21 mouse cellular contexts compared by ENCODE assay signal in genomic region chr5:76816748-76817147, GRCm38 (mm10).
DNase-seq lines count a peak whose midpoint lies in the region; ATAC-seq lines count a peak whose summit lies in the region.
"Had no signal": no experiment of that assay in that cellular context is flagged by ENCODE, and none has a peak within 500 bp of the region (broad histone marks: within the 10 kb centered on the region; RNA-seq: fewer than 3 reads in every experiment).

No protein-coding gene starts in this region.

- 84% methylated on average over 5 of the region's 5 CpGs for WGBS in kidney, embryonic 15.5 days
- 64% methylated on average over 5 of the region's 5 CpGs for WGBS in intestine, embryonic 14.5 days
- 57% methylated on average over 5 of the region's 5 CpGs for WGBS in intestine, embryonic 16.5 days
- WGBS in stomach, embryonic 15.5 days = 71% methylated on average over 5 of the region's 5 CpGs

- H3K27ac ChIP-seq in kidney, embryonic 15.5 days = no peak overlapping the region
- H3K27ac ChIP-seq in intestine, embryonic 14.5 days (ENCODE audit: low read depth) = peak overlapping the region; percentile 65; the same call in 1 of the 2 replicates
- peak overlapping the region; percentile 87 for H3K27ac ChIP-seq in intestine, embryonic 16.5 days (ENCODE audit: low read length)
- peak overlapping the region; percentile 7; the same call in 1 of the 2 replicates for H3K27ac ChIP-seq in stomach, embryonic 15.5 days
- H3K27ac ChIP-seq: liver, embryonic 13.5 days; midbrain, embryonic 15.5 days had no signal

- no peaks in the 10 kb centered on the region for H3K36me3 ChIP-seq in kidney, embryonic 15.5 days
- H3K36me3 ChIP-seq in intestine, embryonic 14.5 days (ENCODE audit: control insufficient read depth, insufficient read depth, low read length) = no peaks in the 10 kb centered on the region
- no peaks in the 10 kb centered on the region for H3K36me3 ChIP-seq in intestine, embryonic 16.5 days (ENCODE audit: control insufficient read depth, insufficient read depth, low read length)
- no peaks in the 10 kb centered on the region for H3K36me3 ChIP-seq in stomach, embryonic 15.5 days
- H3K36me3 ChIP-seq: liver, embryonic 13.5 days; midbrain, embryonic 15.5 days had no signal

- peaks cover 20% of the 10 kb centered on the region for H3K4me1 ChIP-seq in kidney, embryonic 15.5 days
- H3K4me1 ChIP-seq in intestine, embryonic 14.5 days (replicated peaks; ENCODE audit: control insufficient read depth, insufficient read depth, low read length) = no peaks in the 10 kb centered on the region
- H3K4me1 ChIP-seq in intestine, embryonic 16.5 days (ENCODE audit: control insufficient read depth, insufficient read depth, low read length) = no peaks in the 10 kb centered on the region
- no peaks in the 10 kb centered on the region for H3K4me1 ChIP-seq in stomach, embryonic 15.5 days
- H3K4me1 ChIP-seq: liver, embryonic 13.5 days had no signal

- no peaks in the 10 kb centered on the region for H3K27me3 ChIP-seq in kidney, embryonic 15.5 days
- H3K27me3 ChIP-seq in intestine, embryonic 14.5 days (replicated peaks; ENCODE audit: control insufficient read depth, insufficient read depth, low read length) = no peaks in the 10 kb centered on the region
- no peaks in the 10 kb centered on the region for H3K27me3 ChIP-seq in intestine, embryonic 16.5 days (replicated peaks; ENCODE audit: control insufficient read depth, insufficient read depth, low read length)
- H3K27me3 ChIP-seq in stomach, embryonic 15.5 days (replicated peaks) = no peaks in the 10 kb centered on the region
- H3K27me3 ChIP-seq: liver, embryonic 13.5 days; midbrain, embryonic 15.5 days; neural tube, embryonic 13.5 days had no signal

- DNase-seq in kidney, adult 18-20 months = peak; percentile 3
- no peak for DNase-seq in intestine, embryonic 14.5 days (ENCODE audit: low spot score)
- DNase-seq in heart, adult 11 months = no peak
- DNase-seq: adrenal gland, postnatal 10 days; cerebellum, adult 2 months; cerebellum, postnatal 25 days; gastrocnemius, postnatal 10 days; liver, embryonic 13.5 days; lung, embryonic 14.5 days; thymus, adult 2 months; thymus, postnatal 4 days had no signal

- no peak for ATAC-seq in kidney, embryonic 15.5 days (replicated peaks; ENCODE audit: low FRiP score)
- no peak for ATAC-seq in intestine, embryonic 14.5 days (replicated peaks; ENCODE audit: low FRiP score, low TSS enrichment, low read depth)
- ATAC-seq in intestine, embryonic 16.5 days = peak; percentile 70
- no peak for ATAC-seq in stomach, embryonic 15.5 days (ENCODE audit: insufficient read depth, low FRiP score, low read depth)
- no peak for ATAC-seq in megakaryocyte progenitor cell, adult 5-6 weeks (replicated peaks; ENCODE audit: poor library complexity)
- ATAC-seq: activated CD4-positive, CD25-positive, alpha-beta regulatory T cell, adult 4 months; forebrain, embryonic 14.5 days had no signal

- H3K9me3 ChIP-seq in kidney, embryonic 15.5 days (replicated peaks) = no peaks in the 10 kb centered on the region
- H3K9me3 ChIP-seq in intestine, embryonic 14.5 days (ENCODE audit: control insufficient read depth, low read length) = no peaks in the 10 kb centered on the region
- H3K9me3 ChIP-seq in intestine, embryonic 16.5 days (ENCODE audit: control insufficient read depth, low read length) = no peaks in the 10 kb centered on the region
- no peaks in the 10 kb centered on the region for H3K9me3 ChIP-seq in stomach, embryonic 15.5 days
- H3K9me3 ChIP-seq: liver, embryonic 13.5 days; midbrain, embryonic 15.5 days; neural tube, embryonic 13.5 days had no signal

- no peak overlapping the region for H3K9ac ChIP-seq in kidney, embryonic 15.5 days
- no peak overlapping the region for H3K9ac ChIP-seq in intestine, embryonic 14.5 days (ENCODE audit: low read length)
- H3K9ac ChIP-seq in intestine, embryonic 16.5 days (ENCODE audit: low read depth, low read length) = no peak overlapping the region
- H3K9ac ChIP-seq in stomach, embryonic 15.5 days = no peak overlapping the region
- H3K9ac ChIP-seq: liver, embryonic 13.5 days; lung, embryonic 14.5 days; midbrain, embryonic 15.5 days; neural tube, embryonic 13.5 days had no signal

- no peak overlapping the region for H3K4me3 ChIP-seq in kidney, embryonic 15.5 days (replicated peaks)
- no peak overlapping the region for H3K4me3 ChIP-seq in intestine, embryonic 14.5 days (ENCODE audit: low read depth, low read length)
- H3K4me3 ChIP-seq in intestine, embryonic 16.5 days (ENCODE audit: low read length) = no peak overlapping the region
- no peak overlapping the region for H3K4me3 ChIP-seq in stomach, embryonic 15.5 days (replicated peaks)
- H3K4me3 ChIP-seq: liver, embryonic 13.5 days; midbrain, embryonic 15.5 days; myocyte; neural tube, embryonic 13.5 days had no signal

- no peak overlapping the region for H3K4me2 ChIP-seq in kidney, embryonic 15.5 days
- no peak overlapping the region for H3K4me2 ChIP-seq in intestine, embryonic 14.5 days (ENCODE audit: low read length)
- H3K4me2 ChIP-seq in intestine, embryonic 16.5 days (ENCODE audit: low read depth, low read length) = peak overlapping the region; percentile 42
- H3K4me2 ChIP-seq in stomach, embryonic 15.5 days = no peak overlapping the region
- H3K4me2 ChIP-seq: heart, embryonic 11.5 days; liver, embryonic 13.5 days; lung, embryonic 14.5 days; midbrain, embryonic 15.5 days; neural tube, embryonic 13.5 days had no signal
